Mouse (Mus musculus) olfactory bulb, adult 2 months (tissue): ENCODE data around the gene Zfp950.

ENCODE experiments used
- CTCF ChIP-seq: fragments of 200-500 bp; IDR thresholded peaks from 2 replicates; pipeline ENCODE4 v1.5.1; 2012; ENCODE audit warnings: low read depth, mild to moderate bottlenecking, low read length, moderate library complexity; ENCODE audit not compliant: insufficient read depth
- POLR2A ChIP-seq: fragments of 200-500 bp; IDR thresholded peaks from 2 replicates; pipeline ENCODE4 v1.6.1; 2012; ENCODE audit warnings: mild to moderate bottlenecking, low read depth, low read length, moderate library complexity; ENCODE audit not compliant: insufficient read depth

GRCm38 (mm10) chr19:61140342-61141206, at the start of gene Zfp950:
- TF ChIP-seq CTCF = no peak
- no peak; the same call in 1 of the 2 replicates for TF ChIP-seq POLR2A
